Mouse (Mus musculus): ENCODE data around the gene Tmem135.
"Not testable (repeated sequence)": the region's sequence is repeated elsewhere in the genome, so short reads cannot be mapped to it uniquely, and the experiment has no call there.

Tmem135 gene

GRCm38 (mm10) chr7:89326761-89327160 is 77.3 kb downstream of the Tmem135 start:
- no peak for DNase-seq (ENCODE audit: low read depth, low spot score)

GRCm38 (mm10) chr7:89326202-89326601 is 77.8 kb downstream of the Tmem135 start:
- no peak for DNase-seq (ENCODE audit: low read depth, low spot score)

GRCm38 (mm10) chr7:89322741-89323140 is 81.3 kb downstream of the Tmem135 start:
- DNase-seq (ENCODE audit: low read depth, low spot score) = not testable (repeated sequence)

- DNase-seq (ENCODE audit: low read depth, low spot score) = no peak
Observed at GRCm38 (mm10) chr7:89319351-89319750, 84.7 kb downstream of the Tmem135 start.

- not testable (repeated sequence) for DNase-seq (ENCODE audit: low read depth, low spot score)
Observed at GRCm38 (mm10) chr7:89317088-89317487, 86.9 kb downstream of the Tmem135 start.

GRCm38 (mm10) chr7:89316112-89316511 is 87.9 kb downstream of the Tmem135 start:
- no peak for DNase-seq (ENCODE audit: low read depth, low spot score)

- DNase-seq (ENCODE audit: low read depth, low spot score) = no peak
Observed at GRCm38 (mm10) chr7:89311555-89311954, 92.5 kb downstream of the Tmem135 start.

- no peak for DNase-seq (ENCODE audit: low read depth, low spot score)
Observed at GRCm38 (mm10) chr7:89308926-89309325, 95.1 kb downstream of the Tmem135 start.

GRCm38 (mm10) chr7:89308238-89308637 is 95.8 kb downstream of the Tmem135 start:
- no peak for DNase-seq (ENCODE audit: low read depth, low spot score)

- DNase-seq (ENCODE audit: low read depth, low spot score) = no peak
Observed at GRCm38 (mm10) chr7:89306831-89307230, 97.2 kb downstream of the Tmem135 start.

- DNase-seq (ENCODE audit: low read depth, low spot score) = no peak
Observed at GRCm38 (mm10) chr7:89304958-89305357, 99.1 kb downstream of the Tmem135 start.

- no peak for DNase-seq (ENCODE audit: low read depth, low spot score)
Observed at GRCm38 (mm10) chr7:89303765-89304164, 100.3 kb downstream of the Tmem135 start.

GRCm38 (mm10) chr7:89298911-89299458 is 105.0 kb downstream of the Tmem135 start:
- DNase-seq (ENCODE audit: low read depth, low spot score) = no peak

GRCm38 (mm10) chr7:89296941-89297340 is 107.1 kb downstream of the Tmem135 start:
- DNase-seq (ENCODE audit: low read depth, low spot score) = no peak

- no peak for DNase-seq (ENCODE audit: low read depth, low spot score)
Observed at GRCm38 (mm10) chr7:89282664-89283063, 121.4 kb downstream of the Tmem135 start.

GRCm38 (mm10) chr7:89270438-89270837 is 133.6 kb downstream of the Tmem135 start:
- DNase-seq (ENCODE audit: low read depth, low spot score) = not testable (repeated sequence)

- no peak for DNase-seq (ENCODE audit: low read depth, low spot score)
Observed at GRCm38 (mm10) chr7:89269826-89270225, 134.2 kb downstream of the Tmem135 start.

- peak; percentile 83 for DNase-seq (ENCODE audit: low read depth, low spot score)
Observed at GRCm38 (mm10) chr7:89267542-89267941, 136.5 kb downstream of the Tmem135 start.

GRCm38 (mm10) chr7:89266017-89266760 is 137.8 kb downstream of the Tmem135 start:
- no peak for DNase-seq (ENCODE audit: low read depth, low spot score)

GRCm38 (mm10) chr7:89260966-89261365 is 143.1 kb downstream of the Tmem135 start:
- no peak for DNase-seq (ENCODE audit: low read depth, low spot score)

- DNase-seq (ENCODE audit: low read depth, low spot score) = no peak
Observed at GRCm38 (mm10) chr7:89258832-89259231, 145.2 kb downstream of the Tmem135 start.

GRCm38 (mm10) chr7:89257871-89258502 is 146.0 kb downstream of the Tmem135 start:
- peak; percentile 28 for DNase-seq (ENCODE audit: low read depth, low spot score)

GRCm38 (mm10) chr7:89253772-89254171 is 150.2 kb downstream of the Tmem135 start:
- no peak for DNase-seq (ENCODE audit: low read depth, low spot score)
